ENCODE assay signal across 26 mouse cellular contexts in the genomic region with DNA sequence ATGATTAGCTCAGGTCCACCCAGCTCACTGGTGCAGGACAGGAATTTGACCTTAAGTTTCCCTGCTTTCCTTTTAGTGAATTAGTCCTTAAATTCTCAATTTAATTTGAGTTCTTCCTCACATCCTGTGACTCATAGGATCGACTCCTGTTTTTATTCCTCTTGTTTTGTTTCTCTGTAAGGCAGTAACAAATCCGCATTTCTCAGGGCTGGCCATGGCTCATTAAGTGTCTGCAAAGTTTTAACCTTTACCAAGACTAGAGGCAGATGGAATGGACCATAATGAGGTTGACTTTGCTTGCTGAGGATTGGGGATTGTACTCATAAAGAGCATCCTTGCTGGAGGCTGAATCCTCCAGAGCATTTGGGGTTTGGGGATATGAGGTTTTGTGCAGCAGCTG.
"Had no signal": no experiment of that assay in that cellular context is flagged by ENCODE, and none has a peak within 500 bp of the region (broad histone marks: within the 10 kb centered on the region; RNA-seq: fewer than 3 reads in every experiment).

No protein-coding gene starts in this region.

- H3K9me3 ChIP-seq: heart, embryonic 10.5 days; hindbrain, embryonic 10.5 days; hindbrain, embryonic 12.5 days; intestine, embryonic 15.5 days; kidney, embryonic 15.5 days; limb, embryonic 13.5 days; limb, embryonic 15.5 days; liver, embryonic 12.5 days had no signal

- H3K9ac ChIP-seq: heart, embryonic 12.5 days; hindbrain, embryonic 12.5 days; hindbrain, embryonic 14.5 days; intestine, embryonic 15.5 days; kidney, embryonic 15.5 days; limb, embryonic 13.5 days; limb, embryonic 15.5 days; liver, embryonic 12.5 days; liver, embryonic 14.5 days had no signal

- ATAC-seq: hindbrain, embryonic 16.5 days; inflammation-experienced regulatory T-cells, adult 6 months; intestine, embryonic 15.5 days; intestine, postnatal 0 days; liver, embryonic 12.5 days had no signal

- H3K4me3 ChIP-seq: gastrocnemius, adult 2 months; heart, embryonic 10.5 days; heart, embryonic 12.5 days; hindbrain, embryonic 10.5 days; hindbrain, embryonic 12.5 days; intestine, embryonic 15.5 days; kidney, embryonic 15.5 days; limb, embryonic 13.5 days; limb, embryonic 15.5 days; liver, embryonic 12.5 days had no signal

- H3K36me3 ChIP-seq: heart, embryonic 10.5 days; heart, embryonic 12.5 days; hindbrain, embryonic 10.5 days; hindbrain, embryonic 12.5 days; intestine, embryonic 15.5 days; kidney, embryonic 15.5 days; limb, embryonic 13.5 days; limb, embryonic 15.5 days; liver, embryonic 12.5 days had no signal

- H3K4me1 ChIP-seq: hindbrain, embryonic 10.5 days; intestine, embryonic 15.5 days; limb, embryonic 13.5 days; limb, embryonic 15.5 days; liver, embryonic 12.5 days had no signal

- DNase-seq: gastrocnemius, adult 2 months; gastrocnemius, postnatal 10 days; gastrocnemius, postnatal 25 days; heart, adult 18-20 months; heart, postnatal 10 days; heart, postnatal 4 days; kidney, adult 2 months; kidney, postnatal 10 days; kidney, postnatal 25 days; kidney, postnatal 4 days; layer of hippocampus, adult 9-11 months; left cerebral cortex, postnatal 4 days had no signal

- H3K27me3 ChIP-seq: heart, embryonic 12.5 days; hindbrain, embryonic 12.5 days; intestine, embryonic 15.5 days; kidney, embryonic 15.5 days; limb, embryonic 13.5 days; limb, embryonic 15.5 days; liver, embryonic 12.5 days had no signal

- H3K27ac ChIP-seq: gastrocnemius, adult 2 months; heart, embryonic 10.5 days; hindbrain, embryonic 10.5 days; hindbrain, embryonic 12.5 days; hindbrain, embryonic 14.5 days; intestine, embryonic 15.5 days; kidney, embryonic 15.5 days; limb, embryonic 13.5 days; limb, embryonic 15.5 days; liver, embryonic 12.5 days; liver, embryonic 14.5 days had no signal

- H3K4me2 ChIP-seq: heart, embryonic 12.5 days; hindbrain, embryonic 12.5 days; hindbrain, embryonic 14.5 days; intestine, embryonic 15.5 days; kidney, embryonic 15.5 days; limb, embryonic 13.5 days; limb, embryonic 15.5 days; liver, embryonic 12.5 days had no signal
